16 mouse cellular contexts compared by ENCODE assay signal in the genomic region with DNA sequence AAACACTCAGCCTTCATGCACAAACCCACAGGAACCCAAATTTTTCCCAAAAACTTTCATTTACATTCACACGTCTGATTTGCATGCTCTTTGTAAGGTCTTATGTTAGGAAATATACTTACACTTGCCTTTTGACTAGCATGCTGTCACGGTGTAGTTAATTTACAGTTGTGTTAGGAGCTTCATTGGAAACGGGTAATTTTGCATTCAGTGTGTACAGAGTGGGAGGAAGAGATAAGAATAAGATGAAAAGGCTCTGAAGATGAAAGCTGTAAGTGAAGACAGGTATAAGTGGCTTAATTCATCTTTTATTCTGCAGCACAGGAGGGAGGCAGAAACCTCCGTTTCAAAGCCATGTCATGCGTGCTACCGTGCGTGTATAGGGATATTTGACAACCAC.
"Had no signal": no experiment of that assay in that cellular context is flagged by ENCODE, and none has a peak within 500 bp of the region (broad histone marks: within the 10 kb centered on the region; RNA-seq: fewer than 3 reads in every experiment).

No protein-coding gene starts in this region.

- H3K4me1 ChIP-seq: limb, embryonic 12.5 days; limb, embryonic 15.5 days had no signal

- H3K27me3 ChIP-seq: limb, embryonic 12.5 days; limb, embryonic 15.5 days had no signal

- H3K4me2 ChIP-seq: limb, embryonic 12.5 days; limb, embryonic 15.5 days; liver, embryonic 11.5 days; lung, embryonic 14.5 days had no signal

- H3K9me3 ChIP-seq: limb, embryonic 12.5 days; limb, embryonic 15.5 days had no signal

- H3K36me3 ChIP-seq: limb, embryonic 12.5 days; limb, embryonic 15.5 days had no signal

- ATAC-seq: intestine, postnatal 0 days; liver, postnatal 0 days; lung, postnatal 0 days had no signal

- DNase-seq: kidney, adult 2 months; kidney, postnatal 25 days; layer of hippocampus, adult 9-11 months; liver, postnatal 0 days; lung, embryonic 14.5 days; thymus, adult 18-20 months; thymus, postnatal 36 days had no signal

- H3K9ac ChIP-seq: limb, embryonic 12.5 days; limb, embryonic 15.5 days; liver, embryonic 14.5 days; liver, postnatal 0 days; lung, embryonic 14.5 days had no signal

- H3K27ac ChIP-seq: kidney, postnatal 0 days; layer of hippocampus, adult 2 months; limb, embryonic 12.5 days; limb, embryonic 15.5 days; liver, embryonic 14.5 days; macrophage had no signal

- H3K4me3 ChIP-seq: layer of hippocampus, adult 2 months; limb, embryonic 12.5 days; limb, embryonic 15.5 days had no signal
